Mouse (Mus musculus): ENCODE data around the gene St6galnac4.

The St6galnac4 gene

DNA sequence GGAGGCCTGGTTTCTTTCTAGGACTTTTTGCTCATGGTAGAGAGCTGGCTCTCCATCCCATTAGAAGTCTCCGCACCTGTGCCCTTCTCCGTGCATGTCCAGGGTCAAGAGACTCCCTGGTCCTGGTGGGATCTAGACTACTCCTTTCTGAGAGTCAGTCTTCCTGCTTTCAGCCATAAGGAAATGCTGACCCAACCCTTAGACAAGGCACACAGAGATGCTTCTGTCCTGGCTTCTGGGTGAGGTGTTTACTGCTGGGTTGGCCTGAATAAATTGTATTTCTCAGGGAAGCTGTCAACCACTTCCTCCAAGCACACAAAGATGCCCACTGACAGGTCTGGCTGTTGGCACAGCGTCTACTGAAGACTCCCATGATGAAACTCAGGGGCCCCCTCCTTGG is 12.5 kb downstream of the St6galnac4 start, which contains the start of gene St6galnac6:
Gene St6galnac6 (plus strand): TSS at position 301 of the 400 bp plus-strand sequence.
- DNase-seq (ENCODE audit: low read depth, low spot score): no peak

- peak; percentile 77 for DNase-seq (ENCODE audit: low read depth, low spot score)
These were observed 14.6 kb downstream of the St6galnac4 start for GRCm38 (mm10) chr2:32601417-32602065.

DNA sequence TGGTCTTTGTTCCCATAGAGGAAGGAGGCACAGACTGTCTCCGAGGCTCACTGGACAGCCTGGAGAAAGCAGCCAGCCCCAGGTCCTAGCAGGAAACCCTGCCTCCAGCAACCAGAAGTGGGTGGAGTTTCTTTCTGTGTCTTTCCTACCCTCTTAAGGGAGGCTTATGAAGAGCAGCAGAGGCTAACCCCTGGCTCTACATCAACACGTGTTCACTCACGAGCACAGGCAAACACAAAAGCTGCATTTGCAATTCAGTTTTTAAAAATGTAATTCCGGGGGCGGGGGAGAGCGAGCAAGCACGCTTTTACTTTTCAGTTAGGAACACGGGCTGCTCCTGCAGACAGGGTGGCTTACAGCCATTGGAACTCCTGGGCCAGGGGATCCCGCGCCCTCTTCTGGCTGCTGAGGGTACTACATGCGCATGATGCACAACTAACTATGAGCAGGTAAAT is 15.7 kb downstream of the St6galnac4 start:
- DNase-seq (ENCODE audit: low read depth, low spot score): peak; percentile 91

GRCm38 (mm10) chr2:32604631-32605030 is 17.7 kb downstream of the St6galnac4 start:
- no peak for DNase-seq (ENCODE audit: low read depth, low spot score)

- peak; percentile 93 for DNase-seq (ENCODE audit: low read depth, low spot score)
These were observed 19.6 kb downstream of the St6galnac4 start for GRCm38 (mm10) chr2:32606161-32607142.

DNA sequence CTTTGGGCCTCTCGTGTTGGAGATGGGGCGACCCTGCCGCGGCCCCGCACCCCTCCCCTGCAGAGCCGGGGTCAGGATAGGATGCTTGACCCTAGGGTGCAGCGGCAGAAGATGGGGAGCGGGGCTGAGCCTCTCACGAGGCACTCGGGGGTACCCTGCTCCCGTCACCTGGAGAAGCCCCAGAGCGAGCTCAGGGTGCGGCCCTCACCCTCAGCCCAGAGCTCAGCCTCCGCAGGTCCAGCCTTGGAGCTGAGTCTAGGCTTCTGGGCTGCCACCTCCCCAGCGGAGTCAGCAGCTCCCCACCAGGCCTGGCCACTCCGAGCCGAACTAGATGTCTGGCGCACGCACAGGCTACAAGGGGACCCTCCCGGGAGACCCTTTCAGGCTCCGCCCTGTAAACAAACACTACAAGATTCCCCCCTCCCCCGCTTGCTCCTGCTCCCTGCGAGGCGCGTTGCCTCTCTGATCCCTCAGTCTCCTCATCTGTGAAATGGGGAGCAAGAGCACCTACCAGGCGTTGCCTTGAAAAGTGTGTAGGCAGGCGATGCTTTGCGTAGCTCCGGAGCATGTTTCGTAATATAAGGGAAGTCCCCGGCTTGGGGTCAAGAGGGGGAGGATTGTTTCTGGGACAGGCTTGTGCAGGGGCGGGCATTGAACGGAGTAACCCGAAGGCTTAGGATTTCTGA is 20.5 kb downstream of the St6galnac4 start:
- peak; percentile 71 for DNase-seq (ENCODE audit: low read depth, low spot score)

DNA sequence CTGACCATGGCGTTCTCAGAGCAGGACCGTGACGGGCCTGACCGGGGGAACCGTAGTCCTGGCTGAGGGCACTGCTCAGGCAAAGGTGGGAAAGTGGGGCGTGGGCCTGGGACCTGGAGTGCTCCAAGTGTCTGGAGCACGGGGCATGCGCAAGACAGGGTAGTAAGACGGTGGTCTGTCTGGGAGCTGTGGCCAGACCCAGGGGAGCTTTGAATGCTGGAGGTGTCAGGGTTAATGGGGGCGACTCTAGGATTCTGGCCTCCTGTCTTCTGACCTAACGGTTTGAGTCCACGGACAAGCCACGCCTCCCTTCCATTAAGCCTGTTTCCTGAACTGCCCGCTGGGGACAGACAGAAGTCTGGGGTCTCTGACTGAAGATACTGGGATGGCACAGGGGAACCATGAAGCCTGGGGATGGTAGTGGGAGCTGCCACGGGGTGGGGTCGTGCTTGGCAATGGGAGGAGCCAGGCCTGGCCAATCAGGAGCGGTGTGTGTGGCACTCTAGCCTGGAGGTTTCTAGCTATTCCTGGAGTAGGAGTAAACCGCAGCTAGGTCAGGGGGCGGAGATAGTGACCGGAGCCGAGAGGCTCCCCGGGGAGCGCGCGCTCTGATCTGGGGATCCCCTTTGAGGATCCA is 21.4 kb downstream of the St6galnac4 start:
- DNase-seq (ENCODE audit: low read depth, low spot score): peak; percentile 78

DNA sequence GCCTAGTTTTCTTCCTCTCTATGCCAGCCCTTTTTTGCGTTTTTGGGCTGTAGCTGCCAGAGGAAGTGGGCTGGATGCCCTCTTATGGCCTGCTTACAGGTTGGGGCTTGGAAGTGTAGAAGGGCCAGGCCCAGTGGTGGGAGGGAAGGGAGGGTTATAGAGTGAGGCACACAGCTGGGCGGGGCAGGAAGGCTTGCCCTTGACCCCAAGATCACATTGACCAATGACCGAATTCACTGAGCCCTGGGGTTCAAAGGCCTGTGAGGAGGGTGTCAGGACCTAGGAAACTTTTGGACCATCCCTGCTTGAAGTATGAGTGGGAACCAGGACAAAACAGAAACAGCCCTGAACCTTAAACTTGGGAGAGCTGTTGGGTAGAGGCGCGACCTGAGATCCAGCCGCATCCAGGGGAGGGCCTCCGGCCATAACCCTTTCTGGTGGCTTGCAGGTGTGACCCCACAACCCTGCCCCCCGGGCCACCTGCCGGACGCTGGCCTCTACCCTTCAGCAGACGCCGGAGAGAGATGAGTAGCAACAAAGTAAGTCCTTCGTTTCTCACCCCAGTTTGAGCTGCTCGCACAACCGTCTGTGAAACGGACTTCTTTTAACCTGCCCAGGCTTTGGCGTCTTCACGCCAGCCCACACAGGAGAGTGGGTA is 22.0 kb downstream of the St6galnac4 start:
- no peak for DNase-seq (ENCODE audit: low read depth, low spot score)

DNA sequence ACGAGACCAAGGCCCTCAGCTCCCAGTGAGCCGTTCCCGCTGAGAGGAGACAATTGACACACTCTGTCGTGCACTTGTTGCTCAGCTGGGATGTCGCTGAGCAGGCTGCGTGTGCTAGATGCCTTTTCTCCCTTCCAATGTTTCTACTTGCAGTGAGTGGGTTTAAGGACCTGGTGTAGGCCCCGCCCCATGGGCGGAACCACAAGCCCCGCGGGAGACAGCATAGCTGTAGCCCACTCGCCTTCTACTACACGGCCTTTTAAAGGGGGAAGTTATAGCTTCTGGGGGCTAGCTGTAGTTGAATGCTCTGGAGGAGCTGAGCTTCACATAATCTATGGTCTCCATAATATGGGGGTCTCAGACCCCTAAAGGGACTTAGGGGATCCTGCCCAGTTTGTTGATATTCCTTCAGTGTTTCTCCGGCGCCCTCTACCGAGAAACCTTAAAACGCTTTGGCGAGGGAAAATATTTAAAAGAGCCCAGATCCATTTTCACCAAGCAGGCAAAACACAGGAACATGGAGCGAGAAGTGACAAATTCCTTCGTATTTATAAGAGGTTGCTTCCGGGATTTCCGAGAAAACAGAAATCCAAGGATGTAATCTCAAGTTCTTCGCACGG is 23.8 kb downstream of the St6galnac4 start:
- peak; percentile 67 for DNase-seq (ENCODE audit: low read depth, low spot score)

GRCm38 (mm10) chr2:32612274-32612673 is 25.4 kb downstream of the St6galnac4 start:
- DNase-seq (ENCODE audit: low read depth, low spot score): no peak

GRCm38 (mm10) chr2:32617109-32617508 is 30.2 kb downstream of the St6galnac4 start:
- DNase-seq (ENCODE audit: low read depth, low spot score): no peak

DNA sequence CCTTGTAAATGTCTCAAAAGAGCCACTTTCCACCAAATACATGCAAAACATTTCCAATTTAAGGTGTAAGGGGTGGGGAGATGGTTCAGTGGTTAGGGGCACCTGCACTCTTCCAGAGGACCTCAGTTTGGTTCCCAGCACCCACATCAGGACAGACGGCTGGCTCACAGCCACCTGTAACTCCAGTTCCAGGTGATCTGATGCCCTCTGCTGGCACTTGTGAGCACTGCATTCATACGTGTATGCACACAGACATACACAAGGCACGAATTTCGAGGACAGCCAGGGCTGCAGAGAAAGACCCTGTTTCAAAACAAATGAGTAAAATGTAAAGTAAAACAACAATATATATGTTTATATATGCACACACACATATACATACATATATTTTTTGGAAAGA is 30.7 kb downstream of the St6galnac4 start:
- peak; percentile 48 for DNase-seq (ENCODE audit: low read depth, low spot score)

DNA sequence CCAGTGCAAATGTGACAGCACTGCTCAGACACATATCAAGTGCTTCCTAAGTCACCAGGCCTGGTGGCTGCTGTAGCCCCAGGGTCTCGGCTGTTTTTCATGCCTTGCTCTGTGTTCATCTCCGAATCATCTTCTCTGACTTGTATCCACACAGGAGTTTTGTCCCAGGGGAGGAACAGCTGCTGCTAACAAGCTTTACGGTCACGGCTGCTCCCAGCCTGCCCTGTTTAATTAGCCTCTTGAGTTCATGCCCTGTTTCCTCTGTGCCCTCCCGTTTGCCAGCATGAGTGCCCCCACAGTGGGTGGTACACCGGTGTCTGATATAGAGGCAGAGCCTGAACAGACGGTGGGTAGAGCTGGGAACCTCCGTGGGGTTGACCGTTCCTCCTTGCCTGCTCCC is 31.2 kb downstream of the St6galnac4 start:
- no peak for DNase-seq (ENCODE audit: low read depth, low spot score)

DNA sequence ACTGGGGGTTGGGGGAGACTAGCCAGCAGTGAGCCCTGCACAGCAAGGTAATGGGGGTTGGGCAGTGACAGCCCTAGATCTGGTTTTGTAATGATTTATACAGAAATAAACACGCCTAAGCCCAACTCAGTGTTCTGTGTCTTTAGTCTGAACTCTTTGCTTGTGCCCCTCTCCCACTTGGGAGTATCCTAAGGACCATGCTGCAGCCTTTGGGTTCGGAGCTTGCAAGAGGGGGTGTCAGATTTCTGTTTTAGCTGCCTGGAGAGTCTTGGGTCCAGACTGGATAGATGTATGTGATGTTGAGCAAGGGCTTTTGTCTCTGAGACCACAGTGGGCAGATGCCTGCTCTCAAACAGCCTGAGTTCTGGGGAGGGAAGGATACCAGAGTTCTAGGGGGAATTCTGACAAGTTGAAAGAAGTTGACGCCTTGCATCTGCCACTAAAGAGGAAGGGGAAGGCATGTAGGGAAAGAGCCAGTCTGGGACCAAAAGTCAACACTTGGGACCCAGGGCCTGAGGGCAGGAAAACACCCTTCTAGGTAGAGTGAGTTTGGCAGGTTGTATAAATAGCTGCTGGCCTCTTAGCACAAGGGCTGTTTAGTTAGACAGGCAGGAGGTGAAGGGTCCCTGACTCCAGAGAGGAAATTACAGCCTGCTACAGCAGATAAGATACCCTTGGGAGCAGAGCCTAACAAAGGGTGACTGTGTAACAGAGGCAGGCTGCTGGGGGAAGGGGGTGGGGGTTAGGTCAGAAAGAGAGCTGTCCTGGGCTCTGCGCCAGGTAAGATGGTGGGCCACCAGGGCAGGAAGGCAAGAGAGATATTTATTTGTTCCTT is 34.0 kb downstream of the St6galnac4 start:
- DNase-seq (ENCODE audit: low read depth, low spot score): peak; percentile 49

DNA sequence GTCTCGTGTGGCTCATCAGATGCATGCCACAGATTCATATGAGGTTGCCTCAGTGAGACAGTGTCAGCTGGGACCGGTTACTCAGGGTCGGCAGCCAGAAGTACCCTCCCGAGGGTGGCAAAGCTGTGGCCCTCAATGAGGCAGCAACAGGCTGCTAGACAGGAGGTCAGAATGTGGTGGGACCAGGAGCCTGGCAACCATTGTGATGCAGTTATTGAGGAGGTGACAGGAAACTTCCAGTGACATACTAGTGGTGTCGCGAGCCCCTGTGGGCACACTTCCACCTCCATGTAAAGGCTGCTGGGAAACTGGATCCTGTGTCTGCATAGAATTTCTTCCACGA is 34.6 kb downstream of the St6galnac4 start, which contains the start of gene Ak1:
Gene Ak1 (plus strand): TSS at position 242 of the 343 bp plus-strand sequence.
- no peak for DNase-seq (ENCODE audit: low read depth, low spot score)

GRCm38 (mm10) chr2:32624111-32624748 is 37.3 kb downstream of the St6galnac4 start:
- DNase-seq (ENCODE audit: low read depth, low spot score): no peak

DNA sequence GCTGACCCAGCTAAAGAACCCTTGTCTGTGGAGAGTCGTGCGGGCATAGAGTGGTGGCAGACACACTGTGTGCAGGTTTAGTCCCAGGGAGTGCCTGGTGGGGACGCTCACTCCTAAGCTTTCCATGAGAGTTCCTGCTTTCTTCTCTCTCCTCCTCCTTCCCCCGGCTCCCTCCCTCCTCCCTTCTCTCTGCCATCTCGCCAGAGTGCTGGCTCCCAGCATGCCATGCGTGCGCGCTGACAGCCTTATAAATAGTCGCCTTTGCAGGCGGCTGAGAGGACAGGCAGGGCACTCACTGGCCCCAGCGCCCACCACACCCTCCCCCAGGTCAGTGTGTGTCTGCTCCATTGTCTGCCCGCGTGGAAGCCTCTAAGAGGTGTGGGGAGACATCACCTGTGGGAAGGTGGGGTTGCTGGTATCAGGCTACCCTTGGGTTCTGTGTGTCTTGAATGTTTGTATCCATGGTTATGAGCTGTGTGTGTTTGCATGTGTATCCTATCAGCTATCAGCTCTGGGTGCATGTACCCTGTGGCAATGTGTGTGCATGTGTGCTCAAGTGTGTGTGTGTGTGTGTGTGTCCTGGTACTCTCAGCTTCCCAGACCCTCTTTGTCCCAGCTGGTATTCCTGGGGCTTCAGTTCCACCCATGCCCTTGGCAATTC is 38.4 kb downstream of the St6galnac4 start:
- DNase-seq (ENCODE audit: low read depth, low spot score): peak; percentile 98

GRCm38 (mm10) chr2:32625873-32626694 is 39.2 kb downstream of the St6galnac4 start:
- DNase-seq (ENCODE audit: low read depth, low spot score): peak; percentile 95

Data from brain, adult 2 months (tissue).